Mouse (Mus musculus): ENCODE results near the gene Cd96. TPM values are rescaled to one million over a fixed set of nuclear protein-coding genes. Genes with fewer than 3 reads are reported as not detected.
A peak's percentile ranks its signal among the peaks of the same experiment; 100 is the strongest.

Cd96 gene
- total RNA-seq, 1 experiment from 2014 or later = 22.0 TPM

GRCm38 (mm10) chr16:46001550-46002166, 118.4 kb downstream of the Cd96 start:
- peak; percentile 75 for ATAC-seq (replicated peaks; ENCODE audit: insufficient number of reproducible peaks, low FRiP score, low TSS enrichment, poor library complexity, severe bottlenecking)

- ATAC-seq (replicated peaks; ENCODE audit: insufficient number of reproducible peaks, low FRiP score, low TSS enrichment, poor library complexity, severe bottlenecking) = no peak
Measured at GRCm38 (mm10) chr16:46000976-46001375, 119.1 kb downstream of the Cd96 start.

- no peak for ATAC-seq (replicated peaks; ENCODE audit: insufficient number of reproducible peaks, low FRiP score, low TSS enrichment, poor library complexity, severe bottlenecking)
Measured at GRCm38 (mm10) chr16:45999374-46000191, 120.5 kb downstream of the Cd96 start.

- ATAC-seq (replicated peaks; ENCODE audit: insufficient number of reproducible peaks, low FRiP score, low TSS enrichment, poor library complexity, severe bottlenecking) = no peak
Measured at GRCm38 (mm10) chr16:45998231-45998630, 121.8 kb downstream of the Cd96 start.

- no peak for ATAC-seq (replicated peaks; ENCODE audit: insufficient number of reproducible peaks, low FRiP score, low TSS enrichment, poor library complexity, severe bottlenecking)
Measured at GRCm38 (mm10) chr16:45990901-45991676, 129.0 kb downstream of the Cd96 start.

GRCm38 (mm10) chr16:45986236-45986635, 133.8 kb downstream of the Cd96 start:
- ATAC-seq (replicated peaks; ENCODE audit: insufficient number of reproducible peaks, low FRiP score, low TSS enrichment, poor library complexity, severe bottlenecking) = no peak

Other genes starting within 250 kb of the Cd96 start
- gene Phldb2, start 166.7 kb downstream of the Cd96 start, total RNA-seq (2017) = 0.87 TPM in 1 of 3 replicates, not detected in the others
- 3.2 to 11.4 TPM (median 8.9 TPM) in 3 replicates for gene Plcxd2, start 110.0 kb downstream of the Cd96 start, total RNA-seq (2017)
- 2.2 to 4.3 TPM (median 3.3 TPM) in 3 replicates for gene Gm4737, start 34.8 kb upstream of the Cd96 start, total RNA-seq (2017)

All from monocyte, adult 5-6 weeks (primary cell).